Mouse (Mus musculus): ENCODE data around the gene Rsph1.

DNA sequence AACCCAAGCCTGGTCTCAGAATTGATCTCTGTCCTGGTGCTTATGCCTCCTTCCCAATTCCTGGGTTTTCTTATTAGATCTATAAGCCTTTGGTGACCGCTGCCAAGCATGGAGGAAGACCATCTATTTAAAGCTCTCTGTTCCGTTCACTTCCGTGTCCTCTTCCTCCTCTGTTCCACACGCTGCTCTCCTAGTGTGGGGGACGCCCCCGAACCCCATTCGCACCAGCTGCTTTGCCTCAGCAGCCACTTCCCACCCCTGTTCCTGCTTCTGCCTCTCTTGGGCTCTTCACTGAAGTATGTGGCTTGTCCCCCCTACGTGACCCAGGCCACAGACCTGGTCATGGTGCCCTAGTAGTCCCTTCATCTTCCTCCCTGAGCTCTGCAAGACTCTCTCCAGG is 47.0 kb upstream of the Rsph1 start:
- TF ChIP-seq CTCF (IDR thresholded peaks at IDR 0.05; ENCODE audit: low read depth), result no peak
- TF ChIP-seq EP300 (IDR thresholded peaks at IDR 0.05; ENCODE audit: low read depth), result no peak
